Mouse (Mus musculus): Measurements from ENCODE around the gene T.

DNA sequence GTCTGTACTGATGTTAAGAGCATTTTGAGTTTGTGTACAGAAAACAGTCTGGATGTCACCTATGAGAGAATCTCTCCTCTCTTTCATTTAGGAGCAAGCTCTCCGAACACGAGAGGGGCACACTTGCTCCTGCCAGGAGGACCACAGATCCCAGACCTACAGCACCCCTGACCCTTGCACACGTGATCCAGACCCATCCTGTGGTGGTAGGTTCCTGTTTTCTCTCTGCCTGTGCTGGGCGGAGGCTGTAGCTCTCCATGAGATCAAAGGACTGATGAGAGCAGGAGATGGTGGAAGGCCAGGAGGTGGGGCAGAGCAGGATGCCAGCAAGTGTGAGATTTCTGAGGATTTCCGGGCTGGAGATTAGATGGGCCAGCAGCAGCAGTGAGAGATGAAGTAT is 12.7 kb upstream of the T start:
- TF ChIP-seq CTCF (conservative IDR thresholded peaks at IDR 0.05; ENCODE audit: insufficient read depth, insufficient read length, low read depth, low read length) (no peak), POLR2A (IDR thresholded peaks at IDR 0.05; ENCODE audit: low read depth, low read length) (no peak)
